Mouse (Mus musculus): Measurements from ENCODE around the gene Il18r1. TPM values are rescaled to one million over a fixed set of nuclear protein-coding genes. Genes with fewer than 3 reads are reported as not detected.

Gene Il18r1
- polyA plus RNA-seq (2014; fragmentation: Illumina TruSeq; extraction: RNeasy Lipid Tissue Mini Kit (QIAGEN cat#74804); ENCODE audit: insufficient read depth, low read depth, low replicate concordance), result 50.0 TPM

GRCm38 (mm10) chr1:40465477-40466430 is at the start of gene Il18r1:
TSS of gene Il18r1 (plus strand) at chr1:40465552.

GRCm38 (mm10) chr1:40428910-40429675 is 36.3 kb upstream of the Il18r1 start, which contains the start of gene Il1rl1:
TSS of gene Il1rl1 (plus strand) at chr1:40429570.

GRCm38 (mm10) chr1:40514851-40515585 is 49.7 kb downstream of the Il18r1 start, which contains the start of gene Il18rap:
TSS of gene Il18rap (plus strand) at chr1:40515362.

Other genes starting within 250 kb of the Il18r1 start
- gene Il1r1, start 240.5 kb upstream of the Il18r1 start, polyA plus RNA-seq (2014; fragmentation: Illumina TruSeq; extraction: RNeasy Lipid Tissue Mini Kit (QIAGEN cat#74804); ENCODE audit: insufficient read depth, low read depth, low replicate concordance), result 10.0 TPM
- 4.2 TPM for gene Il1rl2, start 140.9 kb upstream of the Il18r1 start, polyA plus RNA-seq (2014; fragmentation: Illumina TruSeq; extraction: RNeasy Lipid Tissue Mini Kit (QIAGEN cat#74804); ENCODE audit: insufficient read depth, low read depth, low replicate concordance)
- 1.4 TPM for gene Il1rl1, start 36.0 kb upstream of the Il18r1 start, polyA plus RNA-seq (2014; fragmentation: Illumina TruSeq; extraction: RNeasy Lipid Tissue Mini Kit (QIAGEN cat#74804); ENCODE audit: insufficient read depth, low read depth, low replicate concordance)
- gene Il18rap, start 49.8 kb downstream of the Il18r1 start, polyA plus RNA-seq (2014; fragmentation: Illumina TruSeq; extraction: RNeasy Lipid Tissue Mini Kit (QIAGEN cat#74804); ENCODE audit: insufficient read depth, low read depth, low replicate concordance), result 2.2 TPM
- 3.8 TPM for gene Slc9a4, start 114.5 kb downstream of the Il18r1 start, polyA plus RNA-seq (2014; fragmentation: Illumina TruSeq; extraction: RNeasy Lipid Tissue Mini Kit (QIAGEN cat#74804); ENCODE audit: insufficient read depth, low read depth, low replicate concordance)
- 0.69 TPM for gene Slc9a2, start 215.0 kb downstream of the Il18r1 start, polyA plus RNA-seq (2014; fragmentation: Illumina TruSeq; extraction: RNeasy Lipid Tissue Mini Kit (QIAGEN cat#74804); ENCODE audit: insufficient read depth, low read depth, low replicate concordance)